Mouse (Mus musculus) Patski (cell line): ENCODE data around the gene Cdcp1. TPM values are rescaled to one million over a fixed set of nuclear protein-coding genes. Genes with fewer than 3 reads are reported as not detected.

Source experiments
- ATAC-seq: fragments of 100-300 bp; one replicate; pipeline ENCODE4 v1.8.0; 2021
- CTCF ChIA-PET: fragments of 350-600 bp; sonication (Branson Sonifier 250); formaldehyde crosslinking; loops from one replicate; lab custom pipeline; 2022; ENCODE audit warnings: inconsistent platforms; lab: Charles Lee
- POLR2A ChIA-PET: fragments of 350-600 bp; sonication (Branson Sonifier 250); formaldehyde crosslinking; loops from one replicate; lab custom pipeline; 2022; ENCODE audit warnings: antibody characterized with exemption, inconsistent platforms; lab: Charles Lee
- DNase-seq: peaks from one replicate; pipeline ENCODE4 v3.0.0-alpha.2; 2011; ENCODE audit warnings: low read depth, low spot score
- H3K27me3 ChIP-seq: fragments of 371-371 bp; one replicate; pipeline ENCODE4 v1.5.1; 2021
- CTCF ChIP-seq: fragments of 100-300 bp; IDR thresholded peaks from one replicate; pipeline ENCODE4 v1.5.1; 2021
- in situ Hi-C: fragments of 300-500 bp; cut with MboI; formaldehyde crosslinking; loops from 3 replicates; pipeline ENCODE4 v1.11.1; 2018; ENCODE audit warnings: low pct_unique_long_range_greater_than_20kb, mixed read lengths
- polyA plus RNA-seq: library from polyadenylated mRNA; unstranded; gene quantifications from one replicate; pipeline ENCODE4 v1.2.3, GENCODE M21; 2021

Cdcp1 gene
- polyA plus RNA-seq, result not detected

- ATAC-seq (no peak), DNase-seq (no peak)
- ChIA-PET CTCF (no interaction called here), POLR2A (interaction anchor here (0.5 to 0.6 kb wide), 2 partner anchors 11 to 221 kb away, joined by 3 read pairs; no protein-coding TSS in a partner anchor)
- TF ChIP-seq CTCF, result no peak
- H3K27me3 ChIP-seq, result no peaks in the 10 kb centered on the region
- in situ Hi-C loops, result no loop called here
These were observed at the start of gene Cdcp1 for GRCm38 (mm10) chr9:123215621-123216440. TSS of gene Cdcp1 (minus strand) at chr9:123216038.

GRCm38 (mm10) chr9:123260611-123261021, 44.8 kb upstream of the Cdcp1 start, which contains the start of gene Tmem158:
TSS of gene Tmem158 (minus strand) at chr9:123260764.
- CTCF ChIA-PET, result interaction anchor here (0.6 to 2.0 kb wide), 3 partner anchors 54 to 148 kb away, joined by 3 to 6 read pairs (median 3); no protein-coding TSS in a partner anchor
- peak; percentile 76 for ATAC-seq
- in situ Hi-C loops, result loop anchor here (25.0 kb wide), 1 partner anchor 523 kb away; the partner anchor contains the start of gene Topaz1

GRCm38 (mm10) chr9:123259896-123260610, 44.2 kb upstream of the Cdcp1 start:
- POLR2A ChIA-PET, result no interaction called here
- no peak for TF ChIP-seq CTCF
- CTCF ChIA-PET, result interaction anchor here (0.6 to 2.0 kb wide), 7 partner anchors 16 to 185 kb away, joined by 3 to 6 read pairs (median 3); no protein-coding TSS in a partner anchor

More at GRCm38 (mm10) chr9:123260611-123261021, 44.8 kb upstream of the Cdcp1 start, which contains the start of gene Tmem158:
- no peak for TF ChIP-seq CTCF
- peaks cover 14% of the 10 kb centered on the region for H3K27me3 ChIP-seq
- DNase-seq, result no peak
- POLR2A ChIA-PET, result interaction anchor here (0.9 kb wide), 1 partner anchor 19 kb away, joined by 3 read pairs; no protein-coding TSS in a partner anchor

GRCm38 (mm10) chr9:123259461-123259895, 43.6 kb upstream of the Cdcp1 start:
- in situ Hi-C loops, result loop anchor here (5.0 to 25.0 kb wide), 4 partner anchors 88 to 522 kb away; partner anchors contain the start of genes Sacm1l and Topaz1
- DNase-seq (no peak), ATAC-seq (peak; percentile 34)
- CTCF ChIA-PET, result interaction anchor here (0.6 to 8.4 kb wide), 7 partner anchors 16 to 186 kb away, joined by 3 to 90 read pairs (median 3); no protein-coding TSS in a partner anchor
- POLR2A ChIA-PET, result no interaction called here
- TF ChIP-seq CTCF, result peak; percentile 100
- peaks cover 14% of the 10 kb centered on the region for H3K27me3 ChIP-seq

More at GRCm38 (mm10) chr9:123259896-123260610, 44.2 kb upstream of the Cdcp1 start:
- ATAC-seq (peak; percentile 91), DNase-seq (no peak)
- H3K27me3 ChIP-seq, result peaks cover 14% of the 10 kb centered on the region
- in situ Hi-C loops, result loop anchor here (5.0 to 25.0 kb wide), 4 partner anchors 87 to 523 kb away; partner anchors contain the start of genes Sacm1l and Topaz1

- ChIA-PET CTCF (interaction anchor here (1.9 to 8.4 kb wide), 2 partner anchors 15 to 100 kb away, joined by 5 to 90 read pairs; no protein-coding TSS in a partner anchor), POLR2A (no interaction called here)
- in situ Hi-C loops, result loop anchor here (5.0 to 25.0 kb wide), 4 partner anchors 89 to 521 kb away; partner anchors contain the start of genes Sacm1l and Topaz1
These were observed 43.0 kb upstream of the Cdcp1 start for GRCm38 (mm10) chr9:123258796-123259195.

GRCm38 (mm10) chr9:123255736-123256135, 39.9 kb upstream of the Cdcp1 start:
- no peak for TF ChIP-seq CTCF
- H3K27me3 ChIP-seq, result peaks cover 14% of the 10 kb centered on the region
- POLR2A ChIA-PET, result no interaction called here
- ATAC-seq (no peak), DNase-seq (no peak)
- CTCF ChIA-PET, result interaction anchor here (1.9 to 8.4 kb wide), 2 partner anchors 97 to 202 kb away, joined by 5 to 90 read pairs; no protein-coding TSS in a partner anchor
- in situ Hi-C loops, result loop anchor here (5.0 to 25.0 kb wide), 4 partner anchors 92 to 518 kb away; partner anchors contain the start of genes Sacm1l and Topaz1

More at GRCm38 (mm10) chr9:123258796-123259195, 43.0 kb upstream of the Cdcp1 start:
- DNase-seq (no peak), ATAC-seq (no peak)
- TF ChIP-seq CTCF, result no peak
- H3K27me3 ChIP-seq, result peaks cover 14% of the 10 kb centered on the region

GRCm38 (mm10) chr9:123247992-123248391, 32.2 kb upstream of the Cdcp1 start:
- no peak for ATAC-seq
- H3K27me3 ChIP-seq, result no peaks in the 10 kb centered on the region
- in situ Hi-C loops, result loop anchor here (25.0 kb wide), 1 partner anchor 611 kb away; no protein-coding TSS in a partner anchor
- CTCF ChIA-PET, result interaction anchor here (1.6 kb wide), 1 partner anchor 75 kb away, joined by 4 read pairs; no protein-coding TSS in a partner anchor
- POLR2A ChIA-PET, result interaction anchor here (0.6 kb wide), 1 partner anchor 9 kb away, joined by 3 read pairs; no protein-coding TSS in a partner anchor
- TF ChIP-seq CTCF, result no peak
- no peak for DNase-seq

- no peak for DNase-seq
- TF ChIP-seq CTCF, result no peak
- H3K27me3 ChIP-seq, result no peaks in the 10 kb centered on the region
- in situ Hi-C loops, result loop anchor here (25.0 kb wide), 1 partner anchor 608 kb away; no protein-coding TSS in a partner anchor
- ChIA-PET POLR2A (interaction anchor here (0.8 kb wide), 1 partner anchor 79 kb away, joined by 3 read pairs; no protein-coding TSS in a partner anchor), CTCF (interaction anchor here (1.9 kb wide), 1 partner anchor 86 kb away, joined by 14 read pairs; no protein-coding TSS in a partner anchor)
- no peak for ATAC-seq
These were observed 29.3 kb upstream of the Cdcp1 start for GRCm38 (mm10) chr9:123245146-123245545.

- ChIA-PET CTCF (interaction anchor here (0.8 to 3.5 kb wide), 6 partner anchors 9 to 85 kb away, joined by 3 to 14 read pairs (median 4); no protein-coding TSS in a partner anchor), POLR2A (interaction anchor here (0.7 to 1.7 kb wide), 3 partner anchors 9 to 639 kb away, joined by 3 to 7 read pairs (median 3); no protein-coding TSS in a partner anchor)
- TF ChIP-seq CTCF, result no peak
- no peaks in the 10 kb centered on the region for H3K27me3 ChIP-seq
- in situ Hi-C loops, result loop anchor here (5.0 to 25.0 kb wide), 2 partner anchors 42 to 607 kb away; no protein-coding TSS in a partner anchor
- peak; percentile 59 for DNase-seq
- ATAC-seq, result peak; percentile 86
These were observed 28.1 kb upstream of the Cdcp1 start for GRCm38 (mm10) chr9:123243988-123244387.
